Mouse (Mus musculus) neural tube, embryonic 13.5 days (tissue): Measurements from ENCODE around the gene Ncoa4. TPM values are rescaled to one million over a fixed set of nuclear protein-coding genes. Genes with fewer than 3 reads are reported as not detected.
"Not testable (repeated sequence)": the region's sequence is repeated elsewhere in the genome, so short reads cannot be mapped to it uniquely, and the experiment has no call there.

Experiments
- ATAC-seq: fragments of 200-750 bp; cut with Nextera tagmentation; 2 replicates; pipeline ENCODE4 v1.8.0; 2017; ENCODE audit warnings: low read depth, mild to moderate bottlenecking, moderate TSS enrichment, moderate library complexity
- H3K27ac ChIP-seq: fragments of 300-500 bp; sonication (generic); replicated peaks from 2 replicates; pipeline ENCODE4 v1.5.1; 2015; ENCODE audit warnings: moderate library complexity, mild to moderate bottlenecking, inconsistent platforms
- H3K27me3 ChIP-seq: fragments of 300-500 bp; sonication (generic); 2 replicates; pipeline ENCODE4 v1.6.1; 2015; ENCODE audit warnings: mild to moderate bottlenecking, inconsistent platforms
- H3K36me3 ChIP-seq: fragments of 300-500 bp; sonication (generic); 2 replicates; pipeline ENCODE4 v1.6.1; 2015; ENCODE audit warnings: mild to moderate bottlenecking, inconsistent platforms
- H3K4me1 ChIP-seq: fragments of 300-500 bp; sonication (generic); replicated peaks from 2 replicates; pipeline ENCODE4 v1.6.1; 2015; ENCODE audit warnings: inconsistent platforms
- H3K4me2 ChIP-seq: fragments of 300-500 bp; sonication (generic); 2 replicates; pipeline ENCODE4 v1.6.1; 2015; ENCODE audit warnings: inconsistent platforms, mild to moderate bottlenecking, moderate library complexity
- H3K4me3 ChIP-seq: fragments of 300-500 bp; sonication (generic); 2 replicates; pipeline ENCODE4 v1.5.1; 2015; ENCODE audit warnings: mild to moderate bottlenecking, inconsistent platforms
- H3K9ac ChIP-seq: fragments of 300-500 bp; sonication (generic); 2 replicates; pipeline ENCODE4 v1.6.1; 2015; ENCODE audit warnings: moderate library complexity, mild to moderate bottlenecking, inconsistent platforms
- H3K9me3 ChIP-seq: fragments of 300-500 bp; sonication (generic); 2 replicates; pipeline ENCODE4 v1.6.1; 2016; ENCODE audit warnings: inconsistent platforms
- WGBS: fragments of 180-500 bp; shearing (Covaris S2); methylation state at CpG from one replicate; pipeline ENCODE4 v1.1.7; 2015; 5-methylcytosine and 5-hydroxymethylcytosine counted together
- polyA plus RNA-seq: library from polyadenylated mRNA; unstranded; fragments of >200 nt; fragmentation: Nextera tagmentation; extraction: Ambion mirVana; gene quantifications from 2 replicates; pipeline ENCODE4 v1.2.1, GENCODE M21; 2015

Ncoa4 gene
- polyA plus RNA-seq, 1 experiment from 2014 or later = 97.5 TPM

GRCm38 (mm10) chr14:32162231-32162630 is 2.6 kb downstream of the Ncoa4 start:
- no peak overlapping the region for H3K4me2 ChIP-seq
- WGBS = 93% methylated on average over 5 of the region's 5 CpGs
- no peaks in the 10 kb centered on the region for H3K27me3 ChIP-seq
- no peak overlapping the region for H3K4me3 ChIP-seq
- H3K27ac ChIP-seq = no peak overlapping the region
- no peak for ATAC-seq
- H3K9me3 ChIP-seq = no peaks in the 10 kb centered on the region
- no peak overlapping the region for H3K9ac ChIP-seq
- H3K4me1 ChIP-seq = peaks cover 45% of the 10 kb centered on the region
- H3K36me3 ChIP-seq = no peaks in the 10 kb centered on the region

- Histone ChIP-seq H3K27ac (no peak overlapping the region), H3K4me1 (peaks cover 45% of the 10 kb centered on the region), H3K4me3 (no peak overlapping the region), H3K4me2 (no peak overlapping the region), H3K9ac (no peak overlapping the region), H3K9me3 (no peaks in the 10 kb centered on the region), H3K36me3 (no peaks in the 10 kb centered on the region), H3K27me3 (no peaks in the 10 kb centered on the region)
- 92% methylated on average over 11 of the region's 11 CpGs for WGBS
- ATAC-seq = no peak
These were observed 3.7 kb downstream of the Ncoa4 start for GRCm38 (mm10) chr14:32163203-32163888.

- Histone ChIP-seq H3K9ac (no peak overlapping the region), H3K27me3 (no peaks in the 10 kb centered on the region), H3K4me1 (peaks cover 42% of the 10 kb centered on the region), H3K4me3 (no peak overlapping the region), H3K9me3 (no peaks in the 10 kb centered on the region), H3K4me2 (peak overlapping the region; percentile 77), H3K27ac (no peak overlapping the region), H3K36me3 (no peaks in the 10 kb centered on the region)
- no peak for ATAC-seq
- WGBS = 87% methylated on average over 8 of the region's 8 CpGs
These were observed 4.7 kb downstream of the Ncoa4 start for GRCm38 (mm10) chr14:32164173-32165051.

GRCm38 (mm10) chr14:32165278-32166061 is 5.8 kb downstream of the Ncoa4 start:
- peak; percentile 50 for ATAC-seq
- 2% methylated on average over 42 of the region's 42 CpGs for WGBS
- H3K27me3 ChIP-seq = no peaks in the 10 kb centered on the region
- H3K4me2 ChIP-seq = peak overlapping the region; percentile 77
- peak overlapping the region; percentile 68 for H3K9ac ChIP-seq
- H3K36me3 ChIP-seq = no peaks in the 10 kb centered on the region
- H3K4me3 ChIP-seq = peak overlapping the region; percentile 40
- no peaks in the 10 kb centered on the region for H3K9me3 ChIP-seq
- peaks cover 39% of the 10 kb centered on the region for H3K4me1 ChIP-seq
- H3K27ac ChIP-seq = 0 out of 2 replicates have a peak overlapping the region, but pooled peaks have one; percentile 4

- H3K4me3 ChIP-seq = peak overlapping the region; percentile 40
- H3K4me1 ChIP-seq = peaks cover 33% of the 10 kb centered on the region
- 0 out of 2 replicates have a peak, but pooled peaks cover 3% of the 10 kb centered on the region for H3K36me3 ChIP-seq
- no peaks in the 10 kb centered on the region for H3K9me3 ChIP-seq
- 77% methylated on average over 2 of the region's 2 CpGs for WGBS
- H3K27ac ChIP-seq = no peak overlapping the region
- H3K27me3 ChIP-seq = no peaks in the 10 kb centered on the region
- peak overlapping the region; percentile 77 for H3K4me2 ChIP-seq
- ATAC-seq = no peak
- H3K9ac ChIP-seq = 0 out of 2 replicates have a peak overlapping the region, but pooled peaks have one; percentile 68
These were observed 6.4 kb downstream of the Ncoa4 start for GRCm38 (mm10) chr14:32166062-32166441.

- H3K36me3 ChIP-seq = 0 out of 2 replicates have a peak, but pooled peaks cover 9% of the 10 kb centered on the region
- H3K4me1 ChIP-seq = peaks cover 25% of the 10 kb centered on the region
- no peak overlapping the region for H3K9ac ChIP-seq
- 76% methylated on average over 1 of the region's 1 CpGs for WGBS
- no peaks in the 10 kb centered on the region for H3K27me3 ChIP-seq
- H3K4me2 ChIP-seq = no peak overlapping the region
- H3K27ac ChIP-seq = no peak overlapping the region
- ATAC-seq = no peak
- H3K4me3 ChIP-seq = no peak overlapping the region
- H3K9me3 ChIP-seq = no peaks in the 10 kb centered on the region
These were observed 7.2 kb downstream of the Ncoa4 start for GRCm38 (mm10) chr14:32166840-32167239.

- no peaks in the 10 kb centered on the region for H3K27me3 ChIP-seq
- ATAC-seq = no peak
- no peaks in the 10 kb centered on the region for H3K9me3 ChIP-seq
- no peak overlapping the region for H3K27ac ChIP-seq
- H3K36me3 ChIP-seq = 0 out of 2 replicates have a peak, but pooled peaks cover 13% of the 10 kb centered on the region
- H3K4me2 ChIP-seq = no peak overlapping the region
- H3K9ac ChIP-seq = no peak overlapping the region
- no peak overlapping the region for H3K4me3 ChIP-seq
- H3K4me1 ChIP-seq = peaks cover 21% of the 10 kb centered on the region
- 90% methylated on average over 5 of the region's 5 CpGs for WGBS
These were observed 7.7 kb downstream of the Ncoa4 start for GRCm38 (mm10) chr14:32167326-32167725.

- Histone ChIP-seq H3K27me3 (no peaks in the 10 kb centered on the region), H3K36me3 (peaks cover 24% of the 10 kb centered on the region), H3K4me2 (no peak overlapping the region), H3K4me3 (no peak overlapping the region), H3K9ac (no peak overlapping the region), H3K27ac (0 out of 2 replicates have a peak overlapping the region, but pooled peaks have one; percentile 18), H3K4me1 (peaks cover 21% of the 10 kb centered on the region), H3K9me3 (no peaks in the 10 kb centered on the region)
- ATAC-seq = no peak
- WGBS = 75% methylated on average over 3 of the region's 3 CpGs
These were observed 9.1 kb downstream of the Ncoa4 start for GRCm38 (mm10) chr14:32168653-32169231.

GRCm38 (mm10) chr14:32170137-32170536 is 10.5 kb downstream of the Ncoa4 start:
- WGBS = 90% methylated on average over 4 of the region's 4 CpGs
- no peak for ATAC-seq
- Histone ChIP-seq H3K4me2 (no peak overlapping the region), H3K36me3 (peaks cover 31% of the 10 kb centered on the region), H3K4me1 (peaks cover 16% of the 10 kb centered on the region), H3K27me3 (no peaks in the 10 kb centered on the region), H3K4me3 (no peak overlapping the region), H3K9ac (no peak overlapping the region), H3K9me3 (no peaks in the 10 kb centered on the region), H3K27ac (no peak overlapping the region)

GRCm38 (mm10) chr14:32175310-32175709 is 15.6 kb downstream of the Ncoa4 start:
- no peaks in the 10 kb centered on the region for H3K27me3 ChIP-seq
- no peak for ATAC-seq
- no peak overlapping the region for H3K4me3 ChIP-seq
- no peak overlapping the region for H3K27ac ChIP-seq
- peaks cover 49% of the 10 kb centered on the region for H3K36me3 ChIP-seq
- no peak overlapping the region for H3K9ac ChIP-seq
- H3K4me2 ChIP-seq = no peak overlapping the region
- WGBS = 93% methylated on average over 2 of the region's 2 CpGs
- no peaks in the 10 kb centered on the region for H3K4me1 ChIP-seq
- no peaks in the 10 kb centered on the region for H3K9me3 ChIP-seq

GRCm38 (mm10) chr14:32176590-32176989 is 16.9 kb downstream of the Ncoa4 start:
- not testable (repeated sequence) for ATAC-seq, H3K4me3 ChIP-seq, H3K9ac ChIP-seq

More at GRCm38 (mm10) chr14:32176590-32176989, 16.9 kb downstream of the Ncoa4 start:
- H3K36me3 ChIP-seq = peaks cover 55% of the 10 kb centered on the region
- H3K9me3 ChIP-seq, H3K4me2 ChIP-seq, H3K27me3 ChIP-seq, H3K4me1 ChIP-seq, H3K27ac ChIP-seq: not testable (repeated sequence)
- 83% methylated on average over 5 of the region's 5 CpGs for WGBS
